Mouse (Mus musculus) granulocyte monocyte progenitor cell, adult 5-6 weeks (primary cell): ENCODE measurements at regions not wholly inside any gene's neighbourhood (a gene's known extent, or its start where the extent isn't known, plus 50 kb on each side); places are given as distances from the start of the nearest gene placed in this dataset.

Experiments
- ATAC-seq: replicated peaks from 2 replicates; pipeline ENCODE4 v1.8.0; 2016; ENCODE audit warnings: mild to moderate bottlenecking, moderate TSS enrichment, inconsistent platforms; ENCODE audit not compliant: poor library complexity, severe bottlenecking

DNA sequence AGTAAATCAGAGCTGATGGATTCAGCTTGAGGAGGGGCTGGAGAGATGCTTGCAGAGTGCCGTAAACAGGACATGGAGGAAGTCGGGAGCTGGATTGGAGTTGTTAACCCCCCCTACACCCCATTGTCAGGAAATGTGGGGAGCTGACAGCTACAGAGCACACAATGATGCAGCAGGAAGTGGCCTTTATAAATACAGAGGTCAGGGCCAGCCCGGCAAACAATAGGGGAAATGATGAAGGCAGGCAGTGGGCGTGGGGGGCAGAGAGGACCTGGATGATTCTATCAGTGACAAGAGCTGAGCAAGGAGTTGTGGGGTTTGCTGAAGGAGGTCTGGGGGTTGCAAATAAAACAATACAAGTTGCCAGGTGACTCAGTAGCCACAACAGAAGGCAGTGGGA, 265.3 kb downstream of the Ets1 start:
- ATAC-seq, result peak; percentile 67

DNA sequence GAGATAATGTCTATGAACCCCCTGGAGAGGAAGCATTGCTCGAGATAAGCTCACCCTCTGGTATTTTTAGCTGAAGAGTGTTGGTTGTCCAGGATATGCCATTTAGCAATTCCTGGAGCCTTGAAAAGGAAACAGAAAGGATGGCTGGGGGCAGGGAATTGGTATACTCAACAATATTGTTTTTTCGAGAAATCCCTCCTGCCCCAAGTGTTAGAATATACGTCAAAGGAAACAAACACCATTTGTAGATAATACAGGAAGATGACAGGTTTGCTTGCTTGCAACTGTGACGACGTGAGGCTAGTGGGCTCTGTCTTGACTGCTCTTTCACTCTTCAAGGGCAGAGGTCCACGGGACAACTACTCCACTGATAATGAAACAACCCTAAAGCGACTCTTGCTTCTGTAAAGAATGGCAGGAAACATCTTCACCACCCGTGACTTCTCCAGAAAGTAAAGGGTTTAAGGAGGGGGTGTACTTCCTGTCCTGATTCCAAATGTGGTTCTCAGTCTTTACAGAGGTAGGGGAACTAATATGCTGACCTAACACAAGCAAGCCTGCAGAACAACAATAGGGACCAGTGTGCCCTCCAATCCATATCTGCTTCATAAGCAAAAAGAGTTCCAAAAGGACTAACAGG, 270.3 kb downstream of the Ets1 start:
- peak; percentile 75 for ATAC-seq

DNA sequence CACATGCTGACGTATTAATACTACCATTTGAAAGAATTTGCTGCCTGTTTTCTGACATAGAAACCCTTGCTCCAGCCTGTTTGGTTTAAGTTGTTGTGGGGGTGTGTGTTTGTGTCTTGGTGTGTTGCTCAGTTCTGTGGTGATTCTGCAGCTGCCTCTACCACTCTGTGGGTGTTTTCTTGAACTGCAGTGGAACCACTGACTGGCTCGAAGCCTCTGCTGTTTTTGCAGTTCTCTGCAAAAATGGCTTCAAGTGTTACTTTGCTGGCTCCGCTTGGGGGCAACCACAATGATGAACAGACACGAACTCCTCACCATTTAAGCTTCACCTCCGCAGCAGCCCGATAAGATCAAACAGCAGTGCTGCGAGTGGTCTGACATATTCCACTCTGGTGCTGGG, 274.6 kb downstream of the Ets1 start:
- no peak for ATAC-seq

DNA sequence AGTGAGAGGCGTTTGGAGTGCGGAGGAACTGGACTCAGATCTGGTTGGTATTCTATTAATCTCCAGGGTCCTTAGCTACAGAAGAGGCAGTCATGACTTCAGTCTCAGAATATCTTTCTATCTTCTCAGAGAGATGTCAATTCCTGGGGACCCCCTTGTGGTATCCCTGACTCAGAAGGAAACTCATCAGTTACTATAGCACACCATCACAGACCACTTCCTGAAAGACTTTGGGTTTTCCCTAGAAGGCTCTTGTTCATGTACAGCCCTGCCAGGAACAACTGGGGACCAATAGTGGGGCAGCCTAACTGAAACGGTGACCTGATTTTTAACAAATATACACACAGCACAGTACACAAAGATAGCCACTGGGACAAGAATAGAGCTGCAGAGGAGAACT, 279.6 kb downstream of the Ets1 start:
- ATAC-seq, result no peak

DNA sequence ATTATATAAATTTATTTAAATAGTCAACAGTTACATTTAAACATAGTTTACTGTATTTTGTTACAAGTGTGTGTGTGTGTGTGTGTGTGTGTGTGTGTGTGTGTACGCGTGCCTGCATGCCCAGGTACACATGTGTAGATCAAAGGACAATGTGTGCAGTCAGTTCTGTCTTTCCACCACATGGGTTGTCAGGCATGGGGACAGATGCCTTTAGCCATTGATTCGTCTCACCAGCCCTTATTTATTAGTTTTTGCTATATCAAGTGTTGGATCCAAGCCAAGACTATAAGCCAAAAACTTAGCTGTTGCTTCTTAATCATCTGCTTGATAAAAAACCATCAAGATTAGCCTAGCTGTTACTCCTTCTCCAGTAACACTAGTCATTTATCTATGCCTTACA, 280.7 kb downstream of the Ets1 start:
- ATAC-seq, result no peak

DNA sequence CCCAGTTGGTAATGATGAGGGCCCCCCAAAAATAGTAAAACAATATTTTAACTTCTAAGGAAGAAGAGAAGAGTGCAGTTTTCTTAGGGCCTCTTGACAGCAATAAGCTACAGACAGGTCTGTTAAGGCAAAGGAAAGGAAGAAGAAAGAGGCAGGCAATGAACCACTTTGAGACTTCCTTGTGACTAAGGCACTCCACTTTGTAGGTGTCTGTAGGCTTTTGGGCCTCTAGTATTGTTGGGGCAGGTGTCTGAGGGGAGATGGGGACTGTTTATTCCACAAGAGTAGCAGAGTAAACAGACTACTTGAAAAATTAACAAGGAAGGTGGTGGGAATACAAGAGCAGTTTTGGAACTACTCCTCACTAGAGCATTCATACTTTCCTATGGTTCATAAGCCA, 287.9 kb downstream of the Ets1 start:
- ATAC-seq, result no peak

DNA sequence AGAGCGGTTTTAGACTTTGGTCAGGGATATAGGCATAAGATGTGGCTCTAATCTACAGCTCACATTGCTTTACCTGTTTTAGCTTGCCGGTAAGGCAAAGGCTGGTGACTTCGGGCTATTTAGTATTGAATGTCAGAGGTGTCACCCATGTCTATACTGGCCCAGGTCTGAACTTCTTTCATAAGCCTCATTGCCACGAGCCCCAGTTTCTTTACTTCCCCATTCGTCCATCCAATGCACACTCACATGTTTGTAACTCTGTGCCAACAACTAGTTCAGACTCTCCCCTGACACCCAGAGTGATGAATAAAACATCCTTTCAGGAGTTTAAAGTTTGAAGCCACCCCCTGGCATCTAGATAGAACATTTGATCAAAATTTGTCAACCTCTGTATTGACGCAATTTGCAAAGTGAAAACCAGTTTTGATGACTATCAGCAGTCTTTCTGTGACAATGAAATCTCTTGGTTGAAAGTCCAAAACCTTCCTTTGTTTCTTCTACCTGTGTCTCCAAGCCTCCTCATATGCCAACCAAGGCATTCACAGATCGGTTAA, 288.4 kb downstream of the Ets1 start:
- ATAC-seq, result peak; percentile 44

DNA sequence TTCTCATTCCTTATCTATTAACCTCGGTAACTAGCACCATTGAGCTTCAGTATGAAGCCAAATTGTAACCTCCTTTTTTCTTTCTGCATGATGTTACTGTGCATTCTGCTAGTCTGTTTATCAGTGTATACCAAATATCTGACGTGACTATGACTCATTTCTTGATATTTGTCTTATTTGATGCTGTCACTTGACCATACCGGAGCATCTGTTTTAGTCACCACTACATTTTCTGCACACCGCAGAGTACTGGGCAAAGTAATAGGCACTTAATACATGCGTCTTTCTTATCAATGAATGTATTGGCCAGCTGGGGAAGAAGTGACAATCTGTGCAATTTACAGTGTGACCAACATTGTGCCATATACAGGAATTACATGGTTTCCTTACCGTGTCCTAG, 289.0 kb downstream of the Ets1 start:
- no peak for ATAC-seq

DNA sequence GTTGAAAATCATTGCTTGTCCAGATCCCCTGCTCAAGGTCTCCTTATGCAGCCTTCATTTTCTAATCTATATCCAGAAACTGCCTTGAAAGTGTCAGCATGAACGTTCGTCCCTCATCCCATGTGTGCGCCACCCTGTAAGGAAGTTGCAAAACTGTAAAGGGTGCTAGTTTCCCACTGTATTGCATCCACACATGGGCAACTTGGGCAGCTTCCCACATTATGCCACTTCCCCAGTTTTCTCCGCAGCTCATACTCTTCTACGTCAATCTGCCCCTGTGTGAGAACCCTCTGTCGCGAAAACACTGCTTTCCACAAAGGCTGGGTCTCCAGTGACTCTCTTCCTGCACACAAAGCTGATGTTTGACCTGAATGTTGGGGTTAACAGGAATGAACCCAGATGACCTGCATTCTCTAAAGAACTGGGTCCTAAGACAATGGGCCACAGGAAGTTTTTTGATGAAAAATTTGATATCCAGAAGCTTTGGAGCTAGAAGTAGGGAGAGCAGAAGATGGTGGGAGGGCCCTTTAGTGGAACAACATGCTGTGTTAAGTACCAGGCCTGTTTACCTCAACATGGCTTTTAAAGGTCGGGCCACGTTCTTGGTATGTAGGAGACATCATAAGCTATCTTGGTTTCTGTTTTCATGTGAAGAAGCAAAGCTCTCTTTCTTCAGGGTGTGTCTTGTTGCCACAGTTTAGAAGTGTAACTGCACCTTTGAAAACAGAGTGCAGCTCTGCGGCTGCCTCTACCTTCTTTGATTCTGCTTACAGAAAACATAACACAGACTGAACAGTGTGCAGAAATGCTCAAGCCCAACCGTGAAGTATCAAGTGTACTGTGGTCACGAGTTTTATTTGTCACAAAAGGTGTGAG, 289.9 kb downstream of the Ets1 start:
- peak; percentile 96 for ATAC-seq

DNA sequence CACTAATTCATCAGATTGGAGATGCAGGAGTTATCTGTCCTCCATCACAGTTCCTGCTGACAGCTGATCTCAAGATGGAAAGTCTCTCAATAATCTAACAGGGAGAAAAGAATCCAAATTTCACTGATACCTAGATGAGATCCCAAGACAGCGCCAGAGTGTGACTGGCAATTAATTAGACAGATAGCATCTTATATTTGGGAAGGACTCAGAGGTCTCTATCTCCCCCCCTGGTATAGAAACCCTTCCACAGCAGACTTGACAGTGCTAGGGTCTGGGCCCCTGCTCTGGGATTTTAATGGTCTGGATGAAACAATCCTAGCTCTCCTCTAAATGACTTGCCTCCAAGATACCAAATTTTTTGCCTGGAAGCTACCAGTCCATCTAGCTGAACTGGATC, 291.6 kb downstream of the Ets1 start:
- ATAC-seq, result no peak

DNA sequence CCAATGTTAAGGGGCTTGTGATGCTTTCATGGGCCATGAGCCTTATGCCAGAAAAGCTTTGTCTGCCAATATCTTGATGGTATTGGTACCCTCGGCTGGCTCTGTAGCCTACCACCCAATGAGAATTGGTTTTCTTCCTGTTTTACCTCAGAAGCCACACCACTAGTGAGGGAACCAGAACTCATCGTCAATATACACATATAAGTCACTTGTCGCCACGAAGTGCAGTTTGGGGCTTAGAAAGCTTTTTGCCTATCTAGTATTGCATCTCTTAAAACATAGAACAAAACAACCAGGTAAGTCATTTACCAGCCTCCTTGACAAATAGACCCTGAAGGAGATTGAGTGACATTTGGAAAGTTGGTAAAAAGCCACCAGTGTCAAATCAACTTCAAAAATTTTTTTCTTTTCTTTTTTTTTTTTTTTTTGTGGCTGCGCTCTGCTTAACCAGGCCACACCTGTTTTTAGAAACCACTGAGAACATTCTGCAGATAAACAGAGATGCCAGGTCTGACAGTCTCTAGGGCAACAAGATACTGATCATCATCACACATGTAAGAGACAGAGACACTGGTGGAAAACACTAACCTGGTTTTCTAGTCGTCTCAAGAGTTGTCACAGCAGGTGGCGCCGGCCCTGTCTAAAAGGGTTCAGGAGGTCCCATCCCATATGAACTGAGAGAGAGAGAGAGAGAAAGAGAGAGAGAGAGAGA, 292.4 kb downstream of the Ets1 start:
- no peak for ATAC-seq

DNA sequence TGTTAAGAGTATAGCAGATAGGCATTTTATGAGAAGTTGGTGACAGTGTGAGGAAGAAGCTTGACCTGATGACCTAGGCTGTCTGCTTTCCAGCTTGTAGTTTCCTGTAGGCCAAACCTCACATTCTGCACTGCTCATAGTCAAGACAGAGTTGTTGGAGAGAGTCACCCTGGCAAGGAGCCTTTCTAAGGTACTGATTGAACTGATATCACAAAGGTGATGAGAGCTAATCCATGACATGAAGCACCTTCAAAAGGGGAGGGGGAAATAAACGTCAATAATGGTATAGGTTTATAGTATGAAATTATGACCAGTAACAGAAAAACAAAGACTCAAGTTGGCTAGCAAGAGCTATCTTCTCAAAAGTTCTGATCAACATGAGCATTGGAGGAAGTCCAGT, 293.3 kb downstream of the Ets1 start:
- ATAC-seq, result no peak

DNA sequence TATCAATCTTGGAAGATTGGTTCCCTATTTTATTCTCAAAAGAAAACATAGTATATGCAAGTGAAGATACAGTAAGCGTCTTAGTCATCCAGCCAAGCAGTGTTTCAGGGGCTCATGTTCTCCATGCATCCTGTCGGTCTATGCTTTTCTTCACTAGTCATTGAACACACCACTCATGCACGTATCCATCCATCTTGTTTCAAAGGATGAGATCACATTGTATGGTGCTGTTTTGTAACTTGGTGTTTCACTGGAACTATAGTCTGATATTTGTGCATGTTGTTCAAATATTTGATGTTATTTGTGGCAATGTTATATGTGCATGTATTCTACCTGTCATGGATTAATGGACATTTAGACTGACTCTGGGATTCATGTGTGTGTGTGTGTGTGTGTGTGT, 293.8 kb downstream of the Ets1 start:
- no peak for ATAC-seq

DNA sequence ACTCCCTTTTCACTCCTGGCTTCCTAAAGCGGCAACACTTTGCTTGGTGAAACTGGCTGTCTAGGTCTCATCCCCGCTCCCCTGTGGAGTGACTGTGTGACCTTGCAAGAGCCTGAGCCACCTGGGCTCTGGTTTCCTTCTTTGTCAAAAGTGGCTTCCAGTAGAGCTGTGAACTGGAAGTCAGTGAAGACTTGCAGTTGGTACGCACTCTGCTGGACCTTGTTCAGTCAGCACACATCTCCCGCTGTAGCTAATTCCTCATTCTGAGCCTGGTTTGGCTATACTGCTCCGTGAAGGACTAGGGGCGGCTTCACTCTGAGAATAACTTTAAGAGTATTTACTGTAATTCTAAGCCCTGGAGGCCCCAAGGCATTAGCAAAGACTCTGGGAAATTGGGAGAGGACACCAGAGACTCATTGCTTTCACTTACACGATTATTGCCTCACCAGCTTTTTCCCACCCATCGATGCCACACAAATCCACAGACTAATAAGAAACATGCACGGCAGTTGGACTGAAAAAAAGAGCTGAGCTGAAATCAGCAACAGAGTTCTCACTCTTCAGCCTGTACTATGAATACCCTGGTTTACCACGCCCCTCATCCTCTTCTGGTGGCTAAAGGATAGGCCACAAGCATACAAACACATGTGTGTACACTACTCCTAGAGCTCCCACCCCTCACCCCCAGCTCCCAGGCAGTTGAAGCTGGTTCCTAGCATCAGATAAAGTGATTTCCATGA, 295.4 kb downstream of the Ets1 start:
- ATAC-seq, result peak; percentile 38; the same call in 1 of the 2 replicates

DNA sequence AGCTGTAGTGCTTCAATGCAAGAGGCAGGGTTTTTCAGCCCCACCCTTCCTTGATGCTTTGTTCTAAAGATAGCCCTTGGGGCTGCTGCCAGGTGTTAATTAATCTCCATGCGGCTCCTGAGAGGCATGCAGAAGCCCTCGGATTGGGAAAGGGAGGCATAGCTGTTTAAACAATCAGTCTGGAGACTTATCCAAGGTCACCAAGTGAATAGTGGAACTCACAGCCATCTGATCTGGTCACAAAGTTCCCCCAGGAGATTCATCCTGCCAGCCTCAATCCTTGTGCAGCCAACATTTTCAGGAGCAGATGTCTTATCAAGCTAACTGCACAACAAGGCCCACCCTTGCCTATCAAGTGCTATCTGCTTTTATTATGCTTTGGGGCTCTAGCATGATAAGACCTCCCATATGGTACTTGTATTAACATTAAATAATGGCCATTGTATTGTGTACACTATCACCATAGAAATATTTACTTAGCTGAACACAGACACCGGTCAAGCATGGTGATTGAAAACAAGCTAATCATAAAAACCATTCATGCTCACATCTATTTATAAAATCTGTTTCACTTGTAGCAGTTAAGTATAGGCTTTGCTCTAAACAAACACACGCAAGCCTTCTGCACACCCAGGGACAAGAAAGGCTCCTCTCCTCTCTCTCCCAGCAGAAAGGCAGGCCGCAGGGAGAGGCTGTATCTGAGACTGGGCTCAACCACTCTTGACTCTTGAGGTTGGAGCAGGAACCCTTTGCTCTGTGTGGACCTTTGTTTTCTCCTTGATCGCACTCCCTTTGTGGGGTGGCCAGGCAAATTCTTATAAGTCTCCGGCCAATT, 297.4 kb downstream of the Ets1 start:
- no peak for ATAC-seq

DNA sequence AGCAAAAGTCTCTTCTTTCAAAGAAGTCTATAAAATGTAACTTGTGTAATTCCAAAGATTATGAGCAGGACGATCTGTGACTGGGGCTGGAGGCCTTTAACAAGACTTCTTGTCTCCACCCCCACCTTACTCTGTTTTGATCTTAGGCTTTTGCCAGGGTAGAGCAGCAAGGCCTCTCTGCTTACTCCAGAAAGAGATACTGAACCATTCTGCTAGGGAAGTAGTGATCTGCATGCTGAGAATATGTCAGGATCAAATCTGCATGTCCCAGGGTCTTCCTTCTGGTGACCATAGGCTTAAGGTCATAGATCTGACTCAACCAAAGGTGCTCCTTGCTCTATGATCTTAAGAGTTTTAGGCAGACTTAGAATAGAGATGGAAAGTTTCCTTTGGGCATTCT, 298.4 kb downstream of the Ets1 start:
- ATAC-seq, result no peak

DNA sequence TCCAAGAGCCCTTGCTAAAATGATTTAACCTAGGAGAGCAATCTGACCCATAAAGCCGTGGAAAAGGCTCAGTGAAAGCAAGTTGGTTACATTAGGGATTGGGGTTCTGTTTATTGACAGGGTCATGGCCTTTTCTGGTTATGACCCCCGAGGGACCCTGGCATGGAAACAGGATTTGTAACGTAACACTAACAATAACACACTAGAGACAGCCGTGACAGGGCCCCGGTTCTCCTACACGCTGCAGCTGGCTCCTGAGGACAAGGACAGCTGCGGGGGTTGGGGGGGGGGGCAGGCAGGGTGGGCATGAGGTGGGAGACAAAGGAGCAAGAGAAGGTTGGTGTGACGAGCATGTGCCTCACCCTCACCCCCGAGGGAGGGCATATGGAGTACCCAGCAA, 300.4 kb downstream of the Ets1 start:
- ATAC-seq, result no peak

DNA sequence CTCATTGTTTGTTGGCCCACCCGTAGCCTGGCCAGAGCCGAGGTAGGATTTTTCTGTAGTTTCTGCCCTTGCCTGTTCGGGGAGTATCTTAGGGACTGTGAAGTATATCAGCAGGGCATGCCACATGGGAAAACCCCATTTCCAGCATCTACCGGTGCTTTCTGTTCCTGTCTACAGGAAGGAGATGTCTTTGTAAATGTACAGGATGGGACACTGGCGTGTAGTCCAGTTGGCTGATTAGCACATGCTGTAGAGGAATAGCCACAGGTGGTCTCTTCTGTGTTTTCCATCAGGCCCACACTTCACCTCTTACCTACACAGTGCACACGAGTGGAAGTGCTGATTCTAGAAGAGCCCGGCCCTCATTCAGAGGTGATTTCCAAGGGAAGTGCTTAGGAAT, 301.4 kb downstream of the Ets1 start:
- no peak for ATAC-seq

DNA sequence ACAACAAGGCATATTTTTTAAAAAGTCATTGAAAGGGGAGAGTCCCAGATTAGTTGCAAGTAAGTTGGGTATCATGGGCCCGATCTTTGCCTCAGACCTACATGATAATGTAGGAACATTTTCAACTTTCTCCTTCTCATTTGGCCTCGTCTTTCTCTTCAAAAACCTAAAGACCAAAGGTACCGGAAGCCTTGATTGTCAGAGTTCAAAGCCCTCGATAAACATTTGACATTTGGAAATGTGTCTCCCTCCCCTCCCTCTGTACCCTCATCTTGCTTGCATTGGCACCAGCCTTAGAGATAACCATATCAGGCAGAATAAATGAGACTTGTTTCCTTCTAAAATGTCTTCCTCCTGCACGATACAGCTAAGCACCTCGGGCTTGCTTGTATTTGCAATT, 302.8 kb downstream of the Ets1 start:
- ATAC-seq, result no peak

DNA sequence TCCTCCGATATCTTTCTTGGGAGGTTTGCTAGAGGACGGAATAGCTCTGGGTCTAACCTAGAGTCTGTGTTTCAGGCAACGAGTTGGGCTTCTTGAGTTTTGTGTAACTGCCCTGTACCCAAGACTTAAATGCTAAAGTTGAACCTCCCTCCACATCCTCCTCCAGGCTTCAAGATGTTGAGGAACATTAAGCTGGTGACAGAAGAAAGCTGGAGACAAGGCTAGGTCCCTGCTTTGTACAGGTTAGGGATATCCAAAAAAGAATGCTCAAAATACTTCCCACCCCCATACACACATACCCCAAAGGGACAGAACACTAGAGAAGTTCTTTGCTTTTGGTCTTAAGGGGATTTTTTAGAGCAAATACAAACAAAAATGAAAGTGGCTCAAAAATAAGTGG, 303.6 kb downstream of the Ets1 start:
- ATAC-seq, result no peak
